Mouse (Mus musculus) embryonic facial prominence, embryonic 13.5 days (tissue): ENCODE data around the gene Pld2. TPM values are rescaled to one million over a fixed set of nuclear protein-coding genes. Genes with fewer than 3 reads are reported as not detected.
"Not testable (repeated sequence)": the region's sequence is repeated elsewhere in the genome, so short reads cannot be mapped to it uniquely, and the experiment has no call there.

Experiments used
- ATAC-seq: fragments of 200-750 bp; cut with Nextera tagmentation; 2 replicates; pipeline ENCODE4 v1.8.0; 2017; ENCODE audit warnings: low read depth; ENCODE audit not compliant: insufficient number of reproducible peaks, insufficient read depth, low FRiP score, low TSS enrichment
- H3K27ac ChIP-seq: fragments of 300-500 bp; sonication (generic); 2 replicates; pipeline ENCODE4 v1.5.1; 2015; ENCODE audit warnings: moderate library complexity, mild to moderate bottlenecking, inconsistent platforms
- H3K27me3 ChIP-seq: fragments of 300-500 bp; sonication (generic); 2 replicates; pipeline ENCODE4 v1.6.1; 2015; ENCODE audit warnings: mild to moderate bottlenecking, inconsistent platforms
- H3K36me3 ChIP-seq: fragments of 300-500 bp; sonication (generic); 2 replicates; pipeline ENCODE4 v1.6.1; 2015; ENCODE audit warnings: mild to moderate bottlenecking, inconsistent platforms
- H3K4me1 ChIP-seq: fragments of 300-500 bp; sonication (generic); 2 replicates; pipeline ENCODE4 v1.6.1; 2015; ENCODE audit warnings: inconsistent platforms
- H3K4me2 ChIP-seq: fragments of 300-500 bp; sonication (generic); 2 replicates; pipeline ENCODE4 v1.6.1; 2015; ENCODE audit warnings: moderate library complexity, mild to moderate bottlenecking, inconsistent platforms
- H3K4me3 ChIP-seq: fragments of 300-500 bp; sonication (generic); 2 replicates; pipeline ENCODE4 v1.5.1; 2015; ENCODE audit warnings: mild to moderate bottlenecking, inconsistent platforms
- H3K9ac ChIP-seq: fragments of 300-500 bp; sonication (generic); 2 replicates; pipeline ENCODE4 v1.6.1; 2015; ENCODE audit warnings: mild to moderate bottlenecking, inconsistent platforms
- H3K9me3 ChIP-seq: fragments of 300-500 bp; sonication (generic); 2 replicates; pipeline ENCODE4 v1.6.1; 2016; ENCODE audit warnings: inconsistent platforms
- WGBS: fragments of 180-500 bp; shearing (Covaris S2); methylation state at CpG from one replicate; pipeline ENCODE4 v1.1.7; 2015; ENCODE audit warnings: mixed read lengths; 5-methylcytosine and 5-hydroxymethylcytosine counted together
- polyA plus RNA-seq: library from polyadenylated mRNA; unstranded; fragments of >200 nt; fragmentation: Nextera tagmentation; extraction: Ambion mirVana; gene quantifications from 2 replicates; pipeline ENCODE4 v1.2.1, GENCODE M21; 2015

Gene Pld2
- polyA plus RNA-seq, 1 experiment from 2014 or later, result 5.3 TPM

- Histone ChIP-seq H3K27ac (peak within 1 kb of the TSS; percentile 89), H3K4me3 (peak within 1 kb of the TSS; percentile 93), H3K9me3 (no peaks in the 10 kb centered on the region), H3K9ac (peak within 1 kb of the TSS; percentile 87), H3K4me2 (peak within 1 kb of the TSS; percentile 85), H3K27me3 (no peaks in the 10 kb centered on the region), H3K36me3 (peaks cover 5% of the 10 kb centered on the region), H3K4me1 (peaks cover 23% of the 10 kb centered on the region)
- under 1% methylated on average over 41 of the region's 57 CpGs for WGBS
- peak; percentile 83 for ATAC-seq
Observed at GRCm38 (mm10) chr11:70562287-70562994, 22.6 kb downstream of the Pld2 start, which contains the start of gene Mink1. TSS of gene Mink1 (plus strand) at chr11:70562881.

- Histone ChIP-seq H3K4me1 (peaks cover 23% of the 10 kb centered on the region), H3K9ac (peak overlapping the region; percentile 87), H3K27me3 (no peaks in the 10 kb centered on the region), H3K36me3 (peaks cover 9% of the 10 kb centered on the region), H3K27ac (peak overlapping the region; percentile 89), H3K4me3 (peak overlapping the region; percentile 93), H3K4me2 (peak overlapping the region; percentile 85), H3K9me3 (no peaks in the 10 kb centered on the region)
- whole genome bisulfite sequencing, result 1% methylated on average over 25 of the region's 31 CpGs
- peak; percentile 22; the same call in 1 of the 2 replicates for ATAC-seq
Observed at GRCm38 (mm10) chr11:70562995-70563469, 23.2 kb downstream of the Pld2 start.

DNA sequence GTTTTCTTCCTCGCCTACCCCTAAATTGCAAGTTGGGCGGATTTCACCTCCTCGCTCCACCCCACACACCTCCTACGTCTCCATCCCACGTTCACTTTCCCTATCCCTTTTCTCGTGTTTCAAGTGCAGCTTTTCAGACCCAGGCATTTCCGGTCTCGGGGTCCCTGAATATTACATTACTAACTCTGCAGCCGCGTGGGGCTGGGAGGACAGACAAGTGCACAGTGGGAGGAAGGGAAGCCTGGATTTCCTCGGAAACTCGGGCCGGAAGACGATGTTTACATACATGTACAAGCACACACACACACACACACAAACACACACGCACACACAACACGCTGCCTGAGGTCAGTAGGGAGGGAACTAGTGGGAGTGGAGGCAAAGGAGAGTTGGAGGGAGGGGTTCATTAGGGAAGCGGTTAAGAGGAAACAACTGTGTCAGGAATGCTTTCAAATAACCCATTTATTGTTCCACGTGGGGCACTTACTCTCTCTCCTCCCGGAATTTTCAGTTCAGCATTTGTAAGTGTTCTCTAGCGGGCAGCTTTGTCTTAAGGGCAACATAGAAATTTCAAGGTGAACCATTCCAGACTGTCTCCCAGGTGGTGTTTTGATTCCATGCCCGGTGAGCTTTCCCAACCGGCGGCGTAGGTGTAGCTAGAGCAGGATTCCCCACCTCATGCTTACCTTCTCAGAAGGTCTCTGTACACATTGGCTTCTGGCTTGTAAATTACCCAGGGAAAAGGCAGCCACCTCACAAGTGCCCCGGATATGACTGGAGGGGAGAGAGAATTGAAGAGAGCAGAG, 23.8 kb downstream of the Pld2 start:
- Histone ChIP-seq H3K4me3 (peak overlapping the region; percentile 93), H3K9ac (peak overlapping the region; percentile 87), H3K4me2 (peak overlapping the region; percentile 85), H3K36me3 (peaks cover 13% of the 10 kb centered on the region), H3K4me1 (peaks cover 23% of the 10 kb centered on the region), H3K9me3 (no peaks in the 10 kb centered on the region), H3K27me3 (no peaks in the 10 kb centered on the region), H3K27ac (peak overlapping the region; percentile 89)
- ATAC-seq, result no peak
- under 1% methylated on average over 25 of the region's 25 CpGs for WGBS

DNA sequence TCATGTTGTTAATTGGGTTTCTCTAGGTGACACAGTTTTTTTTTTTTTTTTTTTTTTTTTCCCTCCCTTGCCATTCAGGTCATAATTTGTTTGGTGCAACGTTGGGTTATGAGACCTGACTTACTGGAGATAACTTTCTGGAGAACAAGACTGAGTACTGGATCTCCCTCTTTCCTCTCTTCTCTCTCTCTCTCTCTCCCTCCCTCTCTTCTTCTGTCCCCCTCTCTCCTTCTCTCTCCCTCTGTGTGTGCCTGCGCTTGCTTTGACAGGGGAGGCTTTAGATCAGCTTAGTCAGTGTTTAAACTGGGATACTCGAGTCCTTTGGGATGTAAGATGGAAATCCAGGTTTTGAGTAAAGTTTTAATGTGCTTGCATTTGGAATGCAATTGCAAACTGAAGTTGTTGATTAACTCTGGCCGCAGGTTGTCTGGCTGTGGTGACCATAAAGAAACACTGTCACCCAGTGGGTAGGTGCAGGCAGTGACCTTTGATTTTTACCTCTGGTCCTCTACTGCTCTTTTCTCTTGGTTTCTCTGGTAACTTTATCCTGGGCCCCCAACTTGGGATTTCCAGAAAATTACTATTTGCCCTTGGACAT, 24.5 kb downstream of the Pld2 start:
- WGBS, result 48% methylated on average over 4 of the region's 4 CpGs
- H3K4me3 ChIP-seq, result peak overlapping the region; percentile 93
- H3K27me3 ChIP-seq, result no peaks in the 10 kb centered on the region
- H3K9ac ChIP-seq, result peak overlapping the region; percentile 87
- peaks cover 13% of the 10 kb centered on the region for H3K36me3 ChIP-seq
- H3K4me1 ChIP-seq, result peaks cover 23% of the 10 kb centered on the region
- ATAC-seq, result no peak
- H3K27ac ChIP-seq, result peak overlapping the region; percentile 89; the same call in 1 of the 2 replicates
- H3K4me2 ChIP-seq, result peak overlapping the region; percentile 85
- H3K9me3 ChIP-seq, result no peaks in the 10 kb centered on the region

GRCm38 (mm10) chr11:70566586-70566985, 26.7 kb downstream of the Pld2 start:
- H3K9me3 ChIP-seq, result no peaks in the 10 kb centered on the region
- no peak for ATAC-seq
- H3K27ac ChIP-seq, result no peak overlapping the region
- H3K9ac ChIP-seq, result no peak overlapping the region; the same call in 1 of the 2 replicates
- peaks cover 13% of the 10 kb centered on the region for H3K36me3 ChIP-seq
- WGBS, result 82% methylated on average over 7 of the region's 7 CpGs
- peaks cover 23% of the 10 kb centered on the region for H3K4me1 ChIP-seq
- no peak overlapping the region for H3K4me2 ChIP-seq
- no peaks in the 10 kb centered on the region for H3K27me3 ChIP-seq
- no peak overlapping the region for H3K4me3 ChIP-seq

- ATAC-seq, H3K4me2 ChIP-seq, H3K9ac ChIP-seq, H3K9me3 ChIP-seq, H3K27ac ChIP-seq, H3K27me3 ChIP-seq, H3K4me1 ChIP-seq, H3K4me3 ChIP-seq: not testable (repeated sequence)
- WGBS, result 90% methylated on average over 1 of the region's 1 CpGs
- H3K36me3 ChIP-seq, result peaks cover 13% of the 10 kb centered on the region
Observed at GRCm38 (mm10) chr11:70570614-70571013, 30.8 kb downstream of the Pld2 start.

- 94% methylated on average over 1 of the region's 1 CpGs for WGBS
- Histone ChIP-seq H3K36me3 (peaks cover 12% of the 10 kb centered on the region), H3K4me3 (no peak overlapping the region), H3K4me1 (peaks cover 10% of the 10 kb centered on the region), H3K9ac (no peak overlapping the region), H3K9me3 (no peaks in the 10 kb centered on the region), H3K4me2 (no peak overlapping the region), H3K27ac (no peak overlapping the region), H3K27me3 (no peaks in the 10 kb centered on the region)
- no peak for ATAC-seq
Observed at GRCm38 (mm10) chr11:70571641-70572040, 31.8 kb downstream of the Pld2 start.

- Histone ChIP-seq H3K27ac (no peak overlapping the region), H3K27me3 (no peaks in the 10 kb centered on the region), H3K4me2 (no peak overlapping the region), H3K9ac (no peak overlapping the region), H3K4me3 (no peak overlapping the region), H3K4me1 (peaks cover 18% of the 10 kb centered on the region), H3K36me3 (peaks cover 7% of the 10 kb centered on the region), H3K9me3 (no peaks in the 10 kb centered on the region)
- WGBS, result 54% methylated on average over 5 of the region's 5 CpGs
- no peak for ATAC-seq
Observed at GRCm38 (mm10) chr11:70572348-70572902, 32.6 kb downstream of the Pld2 start.

GRCm38 (mm10) chr11:70573872-70574271, 34.0 kb downstream of the Pld2 start:
- no peak for ATAC-seq
- no peak overlapping the region for H3K4me2 ChIP-seq
- H3K9ac ChIP-seq, result no peak overlapping the region
- H3K4me1 ChIP-seq, result peaks cover 33% of the 10 kb centered on the region
- H3K27me3 ChIP-seq, result no peaks in the 10 kb centered on the region
- 70% methylated on average over 6 of the region's 6 CpGs for WGBS
- H3K4me3 ChIP-seq, result no peak overlapping the region
- H3K36me3 ChIP-seq, result no peaks in the 10 kb centered on the region; the same call in 1 of the 2 replicates
- no peaks in the 10 kb centered on the region for H3K9me3 ChIP-seq
- no peak overlapping the region for H3K27ac ChIP-seq

GRCm38 (mm10) chr11:70577201-70577600, 37.3 kb downstream of the Pld2 start:
- no peak for ATAC-seq
- Histone ChIP-seq H3K27ac (peak overlapping the region; percentile 71; the same call in 1 of the 2 replicates), H3K9ac (no peak overlapping the region), H3K9me3 (no peaks in the 10 kb centered on the region), H3K4me1 (peaks cover 54% of the 10 kb centered on the region), H3K36me3 (no peaks in the 10 kb centered on the region; the same call in 1 of the 2 replicates), H3K4me3 (no peak overlapping the region), H3K4me2 (no peak overlapping the region), H3K27me3 (no peaks in the 10 kb centered on the region)
- WGBS, result 73% methylated on average over 3 of the region's 3 CpGs

- Histone ChIP-seq H3K4me3 (no peak overlapping the region), H3K4me2 (no peak overlapping the region), H3K9me3 (no peaks in the 10 kb centered on the region), H3K36me3 (no peaks in the 10 kb centered on the region; the same call in 1 of the 2 replicates), H3K27me3 (no peaks in the 10 kb centered on the region), H3K27ac (peak overlapping the region; percentile 71; the same call in 1 of the 2 replicates), H3K9ac (no peak overlapping the region), H3K4me1 (peaks cover 66% of the 10 kb centered on the region)
- WGBS, result 83% methylated on average over 6 of the region's 6 CpGs
- ATAC-seq, result no peak
Observed at GRCm38 (mm10) chr11:70578962-70579361, 39.1 kb downstream of the Pld2 start.
